Mouse (Mus musculus): ENCODE data around the gene Tcf7l1. TPM values are rescaled to one million over a fixed set of nuclear protein-coding genes. Genes with fewer than 3 reads are reported as not detected.

Gene Tcf7l1
- polyA plus RNA-seq, 1 experiment from 2014 or later, result 23.7 TPM

- Histone ChIP-seq H3K4me1 (no peaks in the 10 kb centered on the region), H3K9ac (no peak overlapping the region), H3K27me3 (replicated peaks) (no peaks in the 10 kb centered on the region), H3K9me3 (no peaks in the 10 kb centered on the region), H3K36me3 (no peaks in the 10 kb centered on the region), H3K27ac (no peak overlapping the region), H3K4me3 (replicated peaks) (no peak overlapping the region), H3K4me2 (no peak overlapping the region)
- no peak for ATAC-seq (ENCODE audit: insufficient read depth, low FRiP score, low read depth)
- 37% methylated on average over 3 of the region's 3 CpGs for WGBS
Observed at GRCm38 (mm10) chr6:72808342-72808741, 19.3 kb upstream of the Tcf7l1 start.

DNA sequence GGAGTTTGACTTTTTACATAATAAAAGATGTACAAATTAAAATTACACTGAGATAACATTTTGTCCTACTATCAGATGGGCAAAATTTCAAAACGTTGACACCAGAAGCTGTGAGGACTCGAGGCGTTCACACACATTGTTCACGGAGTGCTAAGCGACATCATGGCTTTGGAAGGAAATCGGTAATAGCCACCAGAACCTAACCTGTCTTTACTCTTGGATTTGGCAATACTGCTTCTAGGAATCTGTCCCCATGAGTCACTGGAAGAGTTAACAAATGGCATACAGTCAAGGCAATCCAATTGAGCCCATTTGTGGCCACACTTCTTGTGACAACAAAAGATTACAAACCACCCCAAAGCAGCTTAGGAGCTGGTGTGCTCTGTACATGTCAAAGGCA, 14.6 kb upstream of the Tcf7l1 start:
- Histone ChIP-seq H3K4me3 (replicated peaks) (no peak overlapping the region), H3K4me1 (no peaks in the 10 kb centered on the region), H3K9ac (no peak overlapping the region), H3K27ac (no peak overlapping the region), H3K4me2 (no peak overlapping the region), H3K36me3 (no peaks in the 10 kb centered on the region), H3K9me3 (no peaks in the 10 kb centered on the region), H3K27me3 (replicated peaks) (no peaks in the 10 kb centered on the region)
- WGBS, result 69% methylated on average over 6 of the region's 6 CpGs
- no peak for ATAC-seq (ENCODE audit: insufficient read depth, low FRiP score, low read depth)

- ATAC-seq (ENCODE audit: insufficient read depth, low FRiP score, low read depth), result no peak
- Histone ChIP-seq H3K27ac (no peak overlapping the region), H3K36me3 (no peaks in the 10 kb centered on the region), H3K4me3 (replicated peaks) (no peak overlapping the region), H3K9me3 (no peaks in the 10 kb centered on the region), H3K9ac (no peak overlapping the region), H3K4me1 (no peaks in the 10 kb centered on the region), H3K27me3 (replicated peaks) (no peaks in the 10 kb centered on the region), H3K4me2 (no peak overlapping the region)
- WGBS, result 91% methylated on average over 6 of the region's 6 CpGs
Observed at GRCm38 (mm10) chr6:72802119-72802518, 13.1 kb upstream of the Tcf7l1 start.

- no peaks in the 10 kb centered on the region for H3K27me3 ChIP-seq (replicated peaks)
- no peak overlapping the region for H3K4me2 ChIP-seq
- 46% methylated on average over 2 of the region's 2 CpGs for WGBS
- H3K27ac ChIP-seq, result no peak overlapping the region
- no peaks in the 10 kb centered on the region for H3K4me1 ChIP-seq
- H3K9me3 ChIP-seq, result no peaks in the 10 kb centered on the region
- no peak for ATAC-seq (ENCODE audit: insufficient read depth, low FRiP score, low read depth)
- H3K9ac ChIP-seq, result no peak overlapping the region
- no peak overlapping the region for H3K4me3 ChIP-seq (replicated peaks)
- H3K36me3 ChIP-seq, result no peaks in the 10 kb centered on the region
Observed at GRCm38 (mm10) chr6:72800641-72801040, 11.6 kb upstream of the Tcf7l1 start.

DNA sequence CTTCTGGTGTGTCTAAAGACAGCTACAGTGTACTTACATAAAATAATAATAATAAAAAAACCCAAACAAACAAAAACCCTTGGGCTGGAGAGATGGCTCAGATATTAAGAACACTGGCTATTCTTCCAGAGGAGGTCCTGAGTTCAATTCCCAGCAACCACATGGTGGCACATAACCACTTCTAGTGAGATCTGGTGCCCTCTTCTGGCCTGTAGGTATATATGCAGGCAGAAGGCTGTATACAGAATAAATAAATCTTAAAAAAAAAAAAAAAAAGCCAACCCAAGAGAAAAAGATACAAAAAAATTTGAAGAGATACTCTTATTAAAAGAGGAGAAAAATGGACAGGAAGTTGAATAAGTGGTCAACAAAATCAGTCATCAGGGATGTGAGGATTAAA, 8.7 kb upstream of the Tcf7l1 start:
- ATAC-seq (ENCODE audit: insufficient read depth, low FRiP score, low read depth), result no peak

GRCm38 (mm10) chr6:72795444-72795843, 6.4 kb upstream of the Tcf7l1 start:
- peak overlapping the region; percentile 64; the same call in 1 of the 2 replicates for H3K27ac ChIP-seq
- 55% methylated on average over 16 of the region's 16 CpGs for WGBS
- H3K4me2 ChIP-seq, result no peak overlapping the region

More for the DNA sequence above, 8.7 kb upstream of the Tcf7l1 start:
- Histone ChIP-seq H3K9me3 (no peaks in the 10 kb centered on the region), H3K4me1 (no peaks in the 10 kb centered on the region), H3K4me3 (replicated peaks) (no peak overlapping the region), H3K27me3 (replicated peaks) (no peaks in the 10 kb centered on the region), H3K4me2 (no peak overlapping the region), H3K27ac (no peak overlapping the region), H3K36me3 (no peaks in the 10 kb centered on the region), H3K9ac (no peak overlapping the region)

GRCm38 (mm10) chr6:72794870-72795269, 5.8 kb upstream of the Tcf7l1 start:
- 52% methylated on average over 7 of the region's 7 CpGs for WGBS
- Histone ChIP-seq H3K9ac (no peak overlapping the region), H3K36me3 (no peaks in the 10 kb centered on the region), H3K4me2 (no peak overlapping the region), H3K27me3 (replicated peaks) (no peaks in the 10 kb centered on the region), H3K9me3 (no peaks in the 10 kb centered on the region), H3K4me3 (replicated peaks) (no peak overlapping the region), H3K27ac (peak overlapping the region; percentile 64; the same call in 1 of the 2 replicates), H3K4me1 (0 out of 2 replicates have a peak, but pooled peaks cover 2% of the 10 kb centered on the region)
- ATAC-seq (ENCODE audit: insufficient read depth, low FRiP score, low read depth), result peak; percentile 80; the same call in 1 of the 2 replicates

More at GRCm38 (mm10) chr6:72795444-72795843, 6.4 kb upstream of the Tcf7l1 start:
- H3K27me3 ChIP-seq (replicated peaks), result no peaks in the 10 kb centered on the region
- H3K4me1 ChIP-seq, result no peaks in the 10 kb centered on the region
- H3K4me3 ChIP-seq (replicated peaks), result no peak overlapping the region
- no peaks in the 10 kb centered on the region for H3K9me3 ChIP-seq
- H3K36me3 ChIP-seq, result no peaks in the 10 kb centered on the region
- no peak overlapping the region for H3K9ac ChIP-seq
- no peak for ATAC-seq (ENCODE audit: insufficient read depth, low FRiP score, low read depth)

DNA sequence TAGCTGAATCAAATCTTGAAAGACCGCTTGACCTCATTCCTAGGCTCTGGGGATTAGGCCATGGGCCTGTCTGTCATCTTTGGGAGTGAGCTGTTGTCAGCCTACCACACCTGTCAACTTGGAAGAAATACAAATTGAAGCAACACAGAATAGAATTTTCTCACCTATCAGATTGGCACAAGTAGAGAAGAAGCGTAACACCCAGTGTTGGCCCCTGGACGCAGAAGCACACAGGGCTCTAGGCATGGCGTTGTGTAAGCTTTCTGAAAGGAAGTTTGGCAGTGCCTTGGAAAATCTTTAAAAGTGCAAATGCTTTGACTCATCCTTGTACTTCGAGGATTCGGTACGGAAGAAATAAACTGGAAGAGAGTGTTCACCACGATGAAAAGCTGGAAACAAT, 3.6 kb upstream of the Tcf7l1 start:
- 93% methylated on average over 8 of the region's 8 CpGs for WGBS
- Histone ChIP-seq H3K4me1 (peaks cover 6% of the 10 kb centered on the region; the same call in 1 of the 2 replicates), H3K4me3 (replicated peaks) (no peak overlapping the region), H3K9ac (no peak overlapping the region), H3K27ac (no peak overlapping the region), H3K36me3 (no peaks in the 10 kb centered on the region), H3K4me2 (no peak overlapping the region), H3K27me3 (replicated peaks) (no peaks in the 10 kb centered on the region), H3K9me3 (no peaks in the 10 kb centered on the region)
- ATAC-seq (ENCODE audit: insufficient read depth, low FRiP score, low read depth), result no peak

GRCm38 (mm10) chr6:72787948-72788891, 834 bp downstream of the Tcf7l1 start:
- H3K36me3 ChIP-seq, result 0 out of 2 replicates have a peak, but pooled peaks cover 5% of the 10 kb centered on the region
- no peaks in the 10 kb centered on the region for H3K9me3 ChIP-seq
- H3K27ac ChIP-seq, result peak overlapping the region; percentile 95
- ATAC-seq (ENCODE audit: insufficient read depth, low FRiP score, low read depth), result peak; percentile 12; the same call in 1 of the 2 replicates
- H3K4me1 ChIP-seq, result peaks cover 12% of the 10 kb centered on the region
- peak overlapping the region; percentile 89 for H3K4me3 ChIP-seq (replicated peaks)
- H3K4me2 ChIP-seq, result peak overlapping the region; percentile 80
- H3K27me3 ChIP-seq (replicated peaks), result no peaks in the 10 kb centered on the region
- H3K9ac ChIP-seq, result peak overlapping the region; percentile 83
- WGBS, result 1% methylated on average over 69 of the region's 69 CpGs

GRCm38 (mm10) chr6:72787322-72787947, 1.6 kb downstream of the Tcf7l1 start:
- 7% methylated on average over 19 of the region's 19 CpGs for WGBS
- no peak for ATAC-seq (ENCODE audit: insufficient read depth, low FRiP score, low read depth)
- peaks cover 12% of the 10 kb centered on the region for H3K4me1 ChIP-seq
- H3K4me2 ChIP-seq, result peak overlapping the region; percentile 80
- H3K4me3 ChIP-seq (replicated peaks), result peak overlapping the region; percentile 89
- 0 out of 2 replicates have a peak, but pooled peaks cover 5% of the 10 kb centered on the region for H3K36me3 ChIP-seq
- no peaks in the 10 kb centered on the region for H3K27me3 ChIP-seq (replicated peaks)
- peak overlapping the region; percentile 83 for H3K9ac ChIP-seq
- no peak overlapping the region for H3K27ac ChIP-seq
- no peaks in the 10 kb centered on the region for H3K9me3 ChIP-seq

- WGBS, result 90% methylated on average over 4 of the region's 4 CpGs
- Histone ChIP-seq H3K27me3 (replicated peaks) (no peaks in the 10 kb centered on the region), H3K4me3 (replicated peaks) (no peak overlapping the region), H3K4me2 (no peak overlapping the region), H3K27ac (no peak overlapping the region), H3K9ac (no peak overlapping the region), H3K9me3 (no peaks in the 10 kb centered on the region), H3K36me3 (0 out of 2 replicates have a peak, but pooled peaks cover 8% of the 10 kb centered on the region), H3K4me1 (peaks cover 7% of the 10 kb centered on the region)
- ATAC-seq (ENCODE audit: insufficient read depth, low FRiP score, low read depth), result no peak
Observed at GRCm38 (mm10) chr6:72783780-72784179, 5.3 kb downstream of the Tcf7l1 start.

All from stomach, embryonic 15.5 days (tissue).